Mouse (Mus musculus) hindbrain, embryonic 10.5 days (tissue): ENCODE results near the gene Caln1. TPM values are rescaled to one million over a fixed set of nuclear protein-coding genes. Genes with fewer than 3 reads are reported as not detected.

Experiments
- DNase-seq: peaks from one replicate; pipeline ENCODE4 v3.0.0-alpha.2; 2017; ENCODE audit warnings: low spot score
- H3K27ac ChIP-seq: fragments of 300-500 bp; sonication (generic); 2 replicates; pipeline ENCODE4 v1.5.1; 2016; ENCODE audit warnings: mild to moderate bottlenecking, moderate library complexity
- H3K27me3 ChIP-seq: fragments of 300-500 bp; sonication (generic); 2 replicates; pipeline ENCODE4 v1.6.1; 2016; ENCODE audit warnings: mild to moderate bottlenecking; ENCODE audit not compliant: poor library complexity, insufficient read depth, severe bottlenecking
- H3K36me3 ChIP-seq: fragments of 300-500 bp; sonication (generic); 2 replicates; pipeline ENCODE4 v1.6.1; 2016; ENCODE audit warnings: mild to moderate bottlenecking, moderate library complexity
- H3K4me1 ChIP-seq: fragments of 300-500 bp; sonication (generic); replicated peaks from 2 replicates; pipeline ENCODE4 v1.6.1; 2016; ENCODE audit warnings: mild to moderate bottlenecking
- H3K4me3 ChIP-seq: fragments of 300-500 bp; sonication (generic); 2 replicates; pipeline ENCODE4 v1.5.1; 2016; ENCODE audit warnings: mild to moderate bottlenecking, moderate library complexity
- H3K9me3 ChIP-seq: fragments of 300-500 bp; sonication (generic); 2 replicates; pipeline ENCODE4 v1.6.1; 2016; ENCODE audit warnings: mild to moderate bottlenecking, moderate library complexity
- WGBS: fragments of 180-500 bp; shearing (Covaris S2); methylation state at CpG from one replicate; pipeline ENCODE4 v1.1.7; 2016; 5-methylcytosine and 5-hydroxymethylcytosine counted together
- polyA plus RNA-seq: library from polyadenylated mRNA; unstranded; fragments of >200 nt; fragmentation: Nextera tagmentation; extraction: Ambion mirVana; gene quantifications from 2 replicates; pipeline ENCODE4 v1.2.1, GENCODE M21; 2016

Gene Caln1
- polyA plus RNA-seq, 1 experiment from 2014 or later: 0.93 TPM

GRCm38 (mm10) chr5:130811266-130811665 is 442.0 kb downstream of the Caln1 start:
- no peak overlapping the region for H3K4me3 ChIP-seq
- H3K27me3 ChIP-seq: no peaks in the 10 kb centered on the region
- H3K4me1 ChIP-seq: no peaks in the 10 kb centered on the region
- DNase-seq: peak; percentile 40
- H3K36me3 ChIP-seq: no peaks in the 10 kb centered on the region
- H3K27ac ChIP-seq: no peak overlapping the region
- 31% methylated on average over 3 of the region's 3 CpGs for WGBS
- no peaks in the 10 kb centered on the region for H3K9me3 ChIP-seq

GRCm38 (mm10) chr5:130811966-130812365 is 442.7 kb downstream of the Caln1 start:
- no peaks in the 10 kb centered on the region for H3K9me3 ChIP-seq
- H3K27ac ChIP-seq: no peak overlapping the region
- no peaks in the 10 kb centered on the region for H3K27me3 ChIP-seq
- no peaks in the 10 kb centered on the region for H3K36me3 ChIP-seq
- no peak overlapping the region for H3K4me3 ChIP-seq
- H3K4me1 ChIP-seq: no peaks in the 10 kb centered on the region
- 86% methylated on average over 3 of the region's 3 CpGs for WGBS
- no peak for DNase-seq

GRCm38 (mm10) chr5:130812556-130812955 is 443.3 kb downstream of the Caln1 start:
- no peaks in the 10 kb centered on the region for H3K9me3 ChIP-seq
- no peaks in the 10 kb centered on the region for H3K27me3 ChIP-seq
- DNase-seq: no peak
- WGBS: 97% methylated on average over 8 of the region's 8 CpGs
- H3K4me1 ChIP-seq: no peaks in the 10 kb centered on the region
- no peaks in the 10 kb centered on the region for H3K36me3 ChIP-seq
- no peak overlapping the region for H3K27ac ChIP-seq
- no peak overlapping the region for H3K4me3 ChIP-seq

GRCm38 (mm10) chr5:130813089-130813488 is 443.8 kb downstream of the Caln1 start:
- Histone ChIP-seq H3K4me1 (no peaks in the 10 kb centered on the region), H3K9me3 (no peaks in the 10 kb centered on the region), H3K4me3 (no peak overlapping the region), H3K27me3 (no peaks in the 10 kb centered on the region), H3K27ac (no peak overlapping the region), H3K36me3 (no peaks in the 10 kb centered on the region)
- 89% methylated on average over 9 of the region's 9 CpGs for WGBS
- DNase-seq: no peak

GRCm38 (mm10) chr5:130815352-130815751 is 446.1 kb downstream of the Caln1 start:
- 89% methylated on average over 5 of the region's 5 CpGs for WGBS

GRCm38 (mm10) chr5:130820021-130820648 is 450.9 kb downstream of the Caln1 start:
- WGBS: 82% methylated on average over 4 of the region's 4 CpGs
- no peak overlapping the region for H3K27ac ChIP-seq

More at GRCm38 (mm10) chr5:130815352-130815751, 446.1 kb downstream of the Caln1 start:
- H3K27ac ChIP-seq: no peak overlapping the region
- no peak for DNase-seq
- no peaks in the 10 kb centered on the region for H3K27me3 ChIP-seq
- no peaks in the 10 kb centered on the region for H3K4me1 ChIP-seq
- H3K4me3 ChIP-seq: no peak overlapping the region
- no peaks in the 10 kb centered on the region for H3K36me3 ChIP-seq
- no peaks in the 10 kb centered on the region for H3K9me3 ChIP-seq

GRCm38 (mm10) chr5:130820661-130821060 is 451.4 kb downstream of the Caln1 start:
- H3K27me3 ChIP-seq: no peaks in the 10 kb centered on the region

More at GRCm38 (mm10) chr5:130820021-130820648, 450.9 kb downstream of the Caln1 start:
- Histone ChIP-seq H3K4me1 (no peaks in the 10 kb centered on the region), H3K4me3 (no peak overlapping the region), H3K9me3 (no peaks in the 10 kb centered on the region), H3K27me3 (no peaks in the 10 kb centered on the region), H3K36me3 (no peaks in the 10 kb centered on the region)
- DNase-seq: no peak

GRCm38 (mm10) chr5:130825797-130826196 is 456.5 kb downstream of the Caln1 start:
- Histone ChIP-seq H3K27ac (no peak overlapping the region), H3K27me3 (no peaks in the 10 kb centered on the region), H3K4me1 (no peaks in the 10 kb centered on the region), H3K4me3 (no peak overlapping the region), H3K9me3 (peaks cover 7% of the 10 kb centered on the region; the same call in 1 of the 2 replicates), H3K36me3 (no peaks in the 10 kb centered on the region)
- WGBS: 89% methylated on average over 2 of the region's 2 CpGs
- no peak for DNase-seq

More at GRCm38 (mm10) chr5:130820661-130821060, 451.4 kb downstream of the Caln1 start:
- Histone ChIP-seq H3K4me1 (no peaks in the 10 kb centered on the region), H3K27ac (no peak overlapping the region), H3K9me3 (no peaks in the 10 kb centered on the region), H3K4me3 (no peak overlapping the region), H3K36me3 (no peaks in the 10 kb centered on the region)
- no peak for DNase-seq
- 95% methylated on average over 5 of the region's 5 CpGs for WGBS

- no peaks in the 10 kb centered on the region for H3K27me3 ChIP-seq
- peaks cover 12% of the 10 kb centered on the region for H3K4me1 ChIP-seq
- 85% methylated on average over 6 of the region's 6 CpGs for WGBS
- no peak overlapping the region for H3K27ac ChIP-seq
- no peak overlapping the region for H3K4me3 ChIP-seq
- no peaks in the 10 kb centered on the region for H3K9me3 ChIP-seq
- no peaks in the 10 kb centered on the region for H3K36me3 ChIP-seq
- no peak for DNase-seq
Measured at GRCm38 (mm10) chr5:130848562-130848961, 479.3 kb downstream of the Caln1 start.

- Histone ChIP-seq H3K36me3 (no peaks in the 10 kb centered on the region), H3K9me3 (no peaks in the 10 kb centered on the region), H3K4me3 (no peak overlapping the region), H3K27ac (no peak overlapping the region), H3K4me1 (peaks cover 12% of the 10 kb centered on the region), H3K27me3 (no peaks in the 10 kb centered on the region)
- WGBS: 78% methylated on average over 4 of the region's 4 CpGs
- no peak for DNase-seq
Measured at GRCm38 (mm10) chr5:130849610-130850009, 480.4 kb downstream of the Caln1 start.

- H3K4me1 ChIP-seq: peaks cover 12% of the 10 kb centered on the region
- H3K27ac ChIP-seq: peak overlapping the region; percentile 67
- 7% methylated on average over 11 of the region's 11 CpGs for WGBS
- H3K27me3 ChIP-seq: no peaks in the 10 kb centered on the region
- H3K36me3 ChIP-seq: no peaks in the 10 kb centered on the region
- H3K9me3 ChIP-seq: no peaks in the 10 kb centered on the region
- H3K4me3 ChIP-seq: peak overlapping the region; percentile 35
- peak; percentile 19 for DNase-seq
Measured at GRCm38 (mm10) chr5:130852182-130852581, 482.9 kb downstream of the Caln1 start.

- WGBS: 2% methylated on average over 10 of the region's 10 CpGs
- Histone ChIP-seq H3K36me3 (no peaks in the 10 kb centered on the region), H3K4me3 (no peak overlapping the region), H3K4me1 (peaks cover 12% of the 10 kb centered on the region), H3K9me3 (no peaks in the 10 kb centered on the region), H3K27ac (no peak overlapping the region), H3K27me3 (no peaks in the 10 kb centered on the region)
- peak; percentile 86 for DNase-seq
Measured at GRCm38 (mm10) chr5:130853371-130853770, 484.1 kb downstream of the Caln1 start.

- H3K4me1 ChIP-seq: peaks cover 12% of the 10 kb centered on the region
- no peak for DNase-seq
- H3K9me3 ChIP-seq: no peaks in the 10 kb centered on the region
- no peak overlapping the region for H3K27ac ChIP-seq
- no peaks in the 10 kb centered on the region for H3K27me3 ChIP-seq
- 86% methylated on average over 7 of the region's 7 CpGs for WGBS
- H3K36me3 ChIP-seq: no peaks in the 10 kb centered on the region
- no peak overlapping the region for H3K4me3 ChIP-seq
Measured at GRCm38 (mm10) chr5:130854430-130854829, 485.2 kb downstream of the Caln1 start.

- H3K9me3 ChIP-seq: no peaks in the 10 kb centered on the region
- H3K4me3 ChIP-seq: no peak overlapping the region
- 22% methylated on average over 8 of the region's 8 CpGs for WGBS
- no peaks in the 10 kb centered on the region for H3K27me3 ChIP-seq
- H3K36me3 ChIP-seq: no peaks in the 10 kb centered on the region
- no peaks in the 10 kb centered on the region for H3K4me1 ChIP-seq
- peak; percentile 51 for DNase-seq
- no peak overlapping the region for H3K27ac ChIP-seq
Measured at GRCm38 (mm10) chr5:130858148-130858547, 488.9 kb downstream of the Caln1 start.
